Mouse (Mus musculus) megakaryocyte, embryonic 14.5 days (primary cell): Measurements from ENCODE around the gene Hipk1. TPM values are rescaled to one million over a fixed set of nuclear protein-coding genes. Genes with fewer than 3 reads are reported as not detected.

Experiments used
- H3K27me3 ChIP-seq: replicated peaks from 2 replicates; pipeline ENCODE3; 2012; ENCODE audit warnings: inconsistent platforms
- H3K36me3 ChIP-seq: replicated peaks from 2 replicates; pipeline ENCODE3; 2012; ENCODE audit warnings: low read length, inconsistent platforms, mixed read lengths
- H3K4me1 ChIP-seq: 2 replicates; pipeline ENCODE4 v1.6.1; 2012; ENCODE audit warnings: inconsistent platforms
- H3K4me3 ChIP-seq: replicated peaks from 2 replicates; pipeline ENCODE3; 2012; ENCODE audit warnings: moderate library complexity, mild to moderate bottlenecking, inconsistent platforms
- H3K9me3 ChIP-seq: 2 replicates; pipeline ENCODE4 v1.6.1; 2012; ENCODE audit warnings: inconsistent platforms
- FLI1 ChIP-seq: IDR thresholded peaks from 2 replicates; pipeline ENCODE4 v1.6.1; 2012; ENCODE audit warnings: low read length, inconsistent platforms, mixed read lengths
- GATA1 ChIP-seq: IDR thresholded peaks from 3 replicates; pipeline ENCODE4 v1.6.1; 2012; ENCODE audit warnings: mixed read lengths, low read length, inconsistent platforms, borderline replicate concordance
- polyA plus RNA-seq: library from polyadenylated mRNA; stranded (reverse); fragments of >175 nt; gene quantifications from 2 replicates; pipeline ENCODE4 v1.2.3, GENCODE M21; 2012; ENCODE audit warnings: low replicate concordance; ENCODE audit not compliant: insufficient read depth

The Hipk1 gene
- polyA plus RNA-seq, 1 experiment: 23.3 TPM

DNA sequence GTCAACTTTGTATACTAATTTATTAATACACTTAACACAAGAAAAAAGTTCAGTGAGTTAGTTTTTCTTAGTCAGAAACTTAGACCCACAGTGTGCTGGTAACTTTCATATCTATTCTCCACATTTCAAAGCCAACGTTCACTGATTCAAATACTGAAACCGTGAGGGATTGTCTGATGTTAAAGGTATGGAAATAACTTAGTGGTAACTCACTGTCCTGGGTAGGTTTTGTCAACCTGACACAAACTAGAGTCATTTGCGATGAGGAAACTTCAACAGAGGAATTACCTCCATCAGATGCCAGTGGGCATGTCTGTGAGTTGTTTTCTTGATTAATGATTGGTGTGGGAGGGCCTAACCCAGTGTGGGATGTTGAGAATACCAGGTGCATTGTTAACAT is 37.7 kb upstream of the Hipk1 start:
- H3K36me3 ChIP-seq: peaks cover 37% of the 10 kb centered on the region
- H3K9me3 ChIP-seq: no peaks in the 10 kb centered on the region

GRCm38 (mm10) chr3:103827548-103827947 is 36.2 kb upstream of the Hipk1 start:
- Histone ChIP-seq H3K27me3 (no peaks in the 10 kb centered on the region), H3K36me3 (peaks cover 51% of the 10 kb centered on the region), H3K4me1 (peaks cover 8% of the 10 kb centered on the region; the same call in 1 of the 2 replicates), H3K4me3 (no peak overlapping the region), H3K9me3 (no peaks in the 10 kb centered on the region)
- TF ChIP-seq GATA1: no peak

More for the DNA sequence above, 37.7 kb upstream of the Hipk1 start:
- H3K4me1 ChIP-seq: peaks cover 4% of the 10 kb centered on the region; the same call in 1 of the 2 replicates
- H3K27me3 ChIP-seq: no peaks in the 10 kb centered on the region
- no peak overlapping the region for H3K4me3 ChIP-seq
- no peak for TF ChIP-seq FLI1
- no peak for TF ChIP-seq GATA1

- H3K4me3 ChIP-seq: peak overlapping the region; percentile 86
- H3K27me3 ChIP-seq: no peaks in the 10 kb centered on the region
- TF ChIP-seq FLI1 (no peak), GATA1 (no peak)
- no peaks in the 10 kb centered on the region for H3K9me3 ChIP-seq
- peaks cover 63% of the 10 kb centered on the region for H3K4me1 ChIP-seq
- H3K36me3 ChIP-seq: peaks cover 66% of the 10 kb centered on the region
Measured at GRCm38 (mm10) chr3:103810967-103811366, 19.6 kb upstream of the Hipk1 start.

GRCm38 (mm10) chr3:103809799-103810150 is 18.4 kb upstream of the Hipk1 start:
- no peaks in the 10 kb centered on the region for H3K27me3 ChIP-seq
- H3K36me3 ChIP-seq: peaks cover 65% of the 10 kb centered on the region
- H3K4me3 ChIP-seq: peak overlapping the region; percentile 97
- H3K9me3 ChIP-seq: no peaks in the 10 kb centered on the region
- TF ChIP-seq FLI1: no peak
- no peak for TF ChIP-seq GATA1
- H3K4me1 ChIP-seq: peaks cover 65% of the 10 kb centered on the region

DNA sequence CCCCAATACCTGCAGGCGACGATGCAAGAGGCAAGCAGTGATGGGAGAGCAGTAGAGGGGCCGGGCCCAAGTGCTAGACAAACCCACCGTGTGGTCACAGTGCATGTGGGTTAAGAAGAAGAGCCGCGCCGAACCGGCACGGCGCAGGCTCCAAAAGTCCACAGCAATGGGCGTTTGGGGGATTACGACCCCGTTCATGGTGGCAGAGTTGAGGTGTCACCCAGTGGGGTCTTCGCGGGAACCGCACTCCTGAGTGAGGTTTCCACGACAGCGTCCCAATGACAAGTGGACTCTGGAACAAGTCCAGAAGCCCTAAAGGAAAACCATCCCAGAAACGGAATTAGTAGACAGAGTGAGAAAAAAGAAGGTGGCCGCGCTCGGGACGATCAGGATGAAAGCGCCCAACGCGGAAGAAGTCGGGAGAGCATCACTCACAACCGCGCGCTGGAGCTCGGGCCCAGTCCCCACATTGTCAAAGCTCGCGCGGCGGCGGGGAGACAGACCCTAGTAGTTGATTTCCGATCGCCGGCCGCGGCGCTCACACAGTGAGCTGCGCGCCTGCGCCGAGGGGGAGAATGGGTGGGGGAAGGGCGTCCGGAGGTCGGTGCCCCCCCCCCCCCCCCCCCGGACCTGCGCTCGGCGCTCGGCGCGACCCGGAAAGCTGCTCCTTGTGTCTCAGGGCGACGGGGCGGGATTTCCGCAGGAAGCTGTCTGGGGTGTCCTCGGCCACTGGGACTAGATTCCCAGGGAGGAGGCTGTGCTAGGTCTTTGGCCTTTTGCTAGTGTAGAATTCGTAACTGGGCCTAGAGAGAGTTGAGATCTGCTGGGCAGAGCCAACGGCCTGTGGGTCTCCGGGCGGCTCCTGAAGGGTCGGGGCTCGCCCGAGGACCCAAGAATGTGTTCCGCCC is 17.8 kb upstream of the Hipk1 start, which contains the start of the genes Dclre1b, Ap4b1 and Gm43064:
TSS of gene Dclre1b (minus strand) at position 554 of the 908 bp plus-strand sequence.
TSS of gene Ap4b1 (plus strand) at position 630 of the 908 bp plus-strand sequence.
TSS of gene Gm43064 (plus strand) at position 683 of the 908 bp plus-strand sequence.
- Histone ChIP-seq H3K9me3 (no peaks in the 10 kb centered on the region), H3K36me3 (peaks cover 65% of the 10 kb centered on the region), H3K27me3 (no peaks in the 10 kb centered on the region), H3K4me1 (peaks cover 68% of the 10 kb centered on the region), H3K4me3 (peak within 1 kb of the TSS; percentile 97)
- TF ChIP-seq GATA1 (no peak), FLI1 (no peak)

DNA sequence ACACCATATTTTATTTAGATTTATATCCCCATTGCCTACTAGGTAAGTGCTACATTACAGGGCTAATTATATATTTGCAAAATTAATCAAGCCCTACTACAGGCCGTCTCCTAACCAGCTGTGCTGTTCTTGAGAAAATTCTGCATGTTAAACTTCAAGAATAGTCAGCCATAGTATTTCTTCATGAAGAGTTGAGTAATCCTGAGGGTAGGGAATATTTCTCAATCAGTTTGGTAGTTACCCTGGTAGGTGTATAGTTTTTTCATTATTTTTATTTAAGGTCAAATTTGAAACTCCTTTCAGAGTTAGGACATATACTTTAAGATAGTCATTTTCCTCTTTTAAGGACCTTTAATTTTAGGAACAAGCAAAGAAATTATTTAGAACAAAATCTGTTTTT is 14.3 kb upstream of the Hipk1 start:
- Histone ChIP-seq H3K4me1 (peaks cover 71% of the 10 kb centered on the region), H3K9me3 (no peaks in the 10 kb centered on the region), H3K27me3 (no peaks in the 10 kb centered on the region), H3K4me3 (no peak overlapping the region), H3K36me3 (peaks cover 54% of the 10 kb centered on the region)
- no peak for TF ChIP-seq FLI1

- peaks cover 55% of the 10 kb centered on the region for H3K36me3 ChIP-seq
- TF ChIP-seq GATA1 (no peak), FLI1 (no peak)
- H3K4me1 ChIP-seq: peaks cover 96% of the 10 kb centered on the region
- H3K27me3 ChIP-seq: no peaks in the 10 kb centered on the region
- peak overlapping the region; percentile 79 for H3K4me3 ChIP-seq
- no peaks in the 10 kb centered on the region for H3K9me3 ChIP-seq
Measured at GRCm38 (mm10) chr3:103802861-103803260, 11.5 kb upstream of the Hipk1 start.

DNA sequence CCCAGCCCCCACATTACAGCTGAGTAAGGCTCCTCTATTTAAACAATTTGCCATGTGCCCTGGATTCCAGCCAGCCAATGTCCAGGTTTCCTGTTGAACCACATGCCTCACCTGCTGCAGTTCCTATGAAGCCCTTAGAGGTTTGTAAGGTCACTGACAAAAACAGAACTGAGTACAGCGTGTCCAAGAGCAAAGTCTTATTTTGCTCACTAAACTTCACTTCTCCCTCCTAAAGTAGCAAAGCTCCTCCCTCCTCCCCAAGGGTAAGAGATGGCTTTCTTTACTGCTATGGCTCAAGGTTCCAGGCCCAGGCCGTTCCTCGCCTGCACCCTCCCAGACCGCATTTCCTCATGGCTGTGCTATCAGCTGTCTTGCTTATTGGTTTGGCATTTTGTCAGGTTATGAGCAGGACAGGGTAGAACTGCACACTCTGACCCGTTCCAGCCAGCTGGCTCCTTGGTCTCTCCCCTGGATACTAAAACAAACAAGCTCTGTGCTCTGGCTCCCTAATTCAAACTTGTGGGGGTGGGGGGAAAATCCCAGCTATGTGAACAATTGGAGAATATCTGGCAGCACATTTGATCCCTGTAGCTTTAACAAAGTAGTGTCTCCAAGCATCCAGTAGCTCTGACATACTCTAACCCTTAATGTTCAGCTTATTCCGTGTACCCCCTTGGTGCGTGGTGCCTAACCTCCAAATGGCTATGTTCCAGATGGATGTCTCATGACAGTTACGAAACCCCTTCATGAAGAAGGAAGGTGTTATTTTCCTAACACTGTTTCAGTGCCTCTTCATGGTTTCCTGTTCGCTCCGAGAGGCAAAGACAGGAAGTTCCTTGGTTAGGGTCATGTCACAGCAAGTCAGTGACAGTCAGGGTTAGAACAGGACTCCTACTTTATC is 10.5 kb upstream of the Hipk1 start:
- Histone ChIP-seq H3K27me3 (no peaks in the 10 kb centered on the region), H3K4me1 (peaks cover 96% of the 10 kb centered on the region), H3K9me3 (no peaks in the 10 kb centered on the region), H3K4me3 (peak overlapping the region; percentile 87), H3K36me3 (peaks cover 45% of the 10 kb centered on the region)
- TF ChIP-seq FLI1 (peak; percentile 42; the same call in 1 of the 2 replicates), GATA1 (no peak)

DNA sequence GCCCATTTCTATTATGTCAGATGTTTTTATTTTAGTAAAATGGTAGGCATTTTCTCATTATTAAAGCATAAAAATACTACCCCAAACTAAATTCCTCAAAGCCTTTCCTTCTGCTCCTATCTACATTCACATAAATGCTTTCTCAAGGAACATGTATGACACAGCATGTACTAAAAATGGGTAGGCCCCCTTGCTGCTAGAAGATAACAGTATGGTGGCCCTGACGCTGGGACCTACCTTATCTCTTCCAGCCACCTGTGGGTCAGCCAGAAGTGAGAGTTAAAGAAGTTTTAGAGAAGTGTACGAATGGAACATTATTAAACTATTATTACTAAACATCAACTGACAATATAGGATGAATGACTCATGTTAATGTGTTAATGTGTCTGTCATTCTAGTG is 8.1 kb upstream of the Hipk1 start:
- peaks cover 97% of the 10 kb centered on the region for H3K4me1 ChIP-seq
- H3K36me3 ChIP-seq: peaks cover 24% of the 10 kb centered on the region
- no peaks in the 10 kb centered on the region for H3K9me3 ChIP-seq
- TF ChIP-seq GATA1 (peak; percentile 89; the same call in 2 of the 3 replicates), FLI1 (no peak)
- no peaks in the 10 kb centered on the region for H3K27me3 ChIP-seq
- H3K4me3 ChIP-seq: peak overlapping the region; percentile 46

DNA sequence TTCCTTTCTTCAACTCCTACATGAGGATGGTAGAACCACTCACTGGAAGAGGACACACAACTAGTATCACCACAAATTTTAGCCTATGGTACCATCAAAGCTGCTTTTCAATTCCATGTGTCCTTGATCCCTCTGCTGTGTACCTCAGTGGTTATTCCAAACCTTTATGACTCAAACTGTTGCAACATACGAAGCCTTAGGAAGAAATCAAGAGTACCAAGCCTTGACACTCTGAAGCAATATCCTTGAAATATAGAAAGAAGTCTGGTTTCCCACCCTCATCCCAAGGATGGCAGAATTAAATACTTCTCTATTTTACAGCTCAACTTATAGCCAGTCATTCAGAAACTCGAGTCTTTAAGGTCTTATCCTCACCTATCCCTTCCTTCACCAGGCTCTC is 5.0 kb upstream of the Hipk1 start:
- H3K36me3 ChIP-seq: peaks cover 3% of the 10 kb centered on the region
- H3K4me1 ChIP-seq: peaks cover 99% of the 10 kb centered on the region
- H3K4me3 ChIP-seq: no peak overlapping the region
- no peaks in the 10 kb centered on the region for H3K9me3 ChIP-seq
- TF ChIP-seq FLI1: no peak
- no peak for TF ChIP-seq GATA1
- no peaks in the 10 kb centered on the region for H3K27me3 ChIP-seq
